Mouse (Mus musculus) lung, adult 18-20 months (tissue): ENCODE data around the gene Ctxn2.
"Not testable (repeated sequence)": the region's sequence is repeated elsewhere in the genome, so short reads cannot be mapped to it uniquely, and the experiment has no call there.

ENCODE experiments used
- DNase-seq, 2 experiments: peaks; one replicate each; pipeline ENCODE4 v3.0.0; 2022; ENCODE audit warnings: mixed read lengths in 2 of 2

The Ctxn2 gene

GRCm38 (mm10) chr2:125135903-125136811 is at the start of gene Ctxn2:
Gene Ctxn2, plus strand, starts transcription at chr2:125136692.
- peak; percentile 51 to 63 for DNase-seq

GRCm38 (mm10) chr2:125088757-125089156 is 47.7 kb upstream of the Ctxn2 start:
- no peak for DNase-seq

- not testable (repeated sequence) for DNase-seq
These were observed 44.4 kb upstream of the Ctxn2 start for GRCm38 (mm10) chr2:125092123-125092522.

- DNase-seq: not testable (repeated sequence)
These were observed 32.0 kb upstream of the Ctxn2 start for GRCm38 (mm10) chr2:125104491-125104890.

GRCm38 (mm10) chr2:125106536-125106935 is 30.0 kb upstream of the Ctxn2 start:
- not testable (repeated sequence) for DNase-seq

GRCm38 (mm10) chr2:125119381-125120110 is 16.9 kb upstream of the Ctxn2 start:
- DNase-seq: no peak

- no peak for DNase-seq
These were observed 14.2 kb upstream of the Ctxn2 start for GRCm38 (mm10) chr2:125122288-125122623.

- peak; percentile 47 to 53 for DNase-seq
These were observed 13.6 kb upstream of the Ctxn2 start for GRCm38 (mm10) chr2:125122624-125123476.

GRCm38 (mm10) chr2:125123477-125123852 is 13.0 kb upstream of the Ctxn2 start, which contains the start of gene Myef2:
Gene Myef2, minus strand, starts transcription at chr2:125123661.
- peak; percentile 73 to 77 for DNase-seq

GRCm38 (mm10) chr2:125125824-125126223 is 10.7 kb upstream of the Ctxn2 start:
- DNase-seq: no peak

- DNase-seq: no peak
These were observed 9.7 kb upstream of the Ctxn2 start for GRCm38 (mm10) chr2:125126792-125127191.

- no peak for DNase-seq
These were observed 2.4 kb upstream of the Ctxn2 start for GRCm38 (mm10) chr2:125134113-125134512.

- DNase-seq: no peak
These were observed 354 bp downstream of the Ctxn2 start for GRCm38 (mm10) chr2:125136846-125137245.

- DNase-seq: no peak
These were observed 5.8 kb downstream of the Ctxn2 start for GRCm38 (mm10) chr2:125142336-125142735.

- DNase-seq: no peak
These were observed 15.9 kb downstream of the Ctxn2 start, which contains the start of gene Slc12a1 for GRCm38 (mm10) chr2:125152388-125152787. Gene Slc12a1, plus strand, starts transcription at chr2:125152505.

GRCm38 (mm10) chr2:125154294-125154693 is 17.8 kb downstream of the Ctxn2 start:
- peak; percentile 25 to 53 for DNase-seq

GRCm38 (mm10) chr2:125155504-125155903 is 19.0 kb downstream of the Ctxn2 start:
- no peak for DNase-seq

- DNase-seq: no peak
These were observed 25.5 kb downstream of the Ctxn2 start for GRCm38 (mm10) chr2:125162012-125162470.

- no peak for DNase-seq
These were observed 41.8 kb downstream of the Ctxn2 start for GRCm38 (mm10) chr2:125178225-125178798.

GRCm38 (mm10) chr2:125187904-125188303 is 51.4 kb downstream of the Ctxn2 start:
- no peak for DNase-seq

- DNase-seq: peak; percentile 25 to 50
These were observed 52.7 kb downstream of the Ctxn2 start for GRCm38 (mm10) chr2:125189197-125189596.

GRCm38 (mm10) chr2:125192905-125193304 is 56.4 kb downstream of the Ctxn2 start:
- no peak for DNase-seq
